Mouse (Mus musculus): ENCODE measurements at regions not wholly inside any gene's neighbourhood (a gene's known extent, or its start where the extent isn't known, plus 50 kb on each side); places are given as distances from the start of the nearest gene placed in this dataset.

DNA sequence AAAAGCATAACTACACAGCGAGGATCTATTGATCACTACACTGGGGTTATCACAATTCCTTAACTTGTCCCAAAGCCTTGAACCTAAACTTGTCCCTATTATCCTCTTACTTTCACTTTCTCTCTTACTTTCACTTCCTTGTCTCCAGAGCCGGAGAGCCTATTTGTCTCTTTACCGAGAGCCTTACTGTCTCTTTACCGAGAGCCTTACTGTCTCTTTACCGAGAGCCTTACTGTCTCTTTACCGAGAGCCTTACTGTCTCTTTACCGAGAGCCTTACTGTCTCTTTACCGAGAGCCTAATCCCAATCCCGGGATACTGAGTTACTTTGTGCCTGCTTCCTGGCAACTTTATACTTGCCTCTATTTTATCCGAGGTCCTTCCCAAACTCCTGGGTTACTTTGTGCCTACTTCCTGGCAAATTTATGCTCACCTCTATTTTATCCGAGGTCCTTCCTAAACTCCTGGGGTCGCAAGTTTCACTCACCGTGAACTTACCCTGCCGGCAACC lies 335.3 kb upstream of the Ccng1 start:
- DNase-seq (ENCODE audit: low spot score in 2 of 2) = peak; percentile 2 to 8

- no peak for DNase-seq (ENCODE audit: low spot score in 2 of 2)
These were observed 308.5 kb upstream of the Ccng1 start for GRCm38 (mm10) chr11:41063570-41063969.

GRCm38 (mm10) chr11:41057796-41058195 lies 302.7 kb upstream of the Ccng1 start:
- DNase-seq (ENCODE audit: low spot score in 2 of 2) = no peak

GRCm38 (mm10) chr11:41030018-41030417 lies 274.9 kb upstream of the Ccng1 start:
- no peak for DNase-seq (ENCODE audit: low spot score in 2 of 2)

DNA sequence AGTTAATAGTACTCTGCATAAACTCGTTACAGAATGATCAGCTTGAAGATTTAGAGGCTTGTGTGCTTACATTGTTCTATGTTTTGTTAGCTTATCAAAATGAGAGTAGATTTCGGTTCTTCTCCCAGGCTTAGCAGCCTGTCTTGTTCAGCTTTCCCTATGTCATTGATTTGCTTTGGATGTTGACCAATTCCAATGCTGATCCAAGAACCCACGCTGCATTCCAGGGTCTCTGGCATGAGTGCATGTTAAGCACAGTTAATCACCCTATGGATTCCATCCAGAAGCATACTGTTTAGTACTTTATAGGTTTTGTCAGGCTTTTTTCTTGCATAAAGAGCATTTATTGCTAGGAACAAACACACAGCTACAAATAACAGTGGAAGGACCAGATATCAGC lies 255.0 kb upstream of the Ccng1 start:
- DNase-seq (ENCODE audit: low spot score in 2 of 2) = no peak

DNA sequence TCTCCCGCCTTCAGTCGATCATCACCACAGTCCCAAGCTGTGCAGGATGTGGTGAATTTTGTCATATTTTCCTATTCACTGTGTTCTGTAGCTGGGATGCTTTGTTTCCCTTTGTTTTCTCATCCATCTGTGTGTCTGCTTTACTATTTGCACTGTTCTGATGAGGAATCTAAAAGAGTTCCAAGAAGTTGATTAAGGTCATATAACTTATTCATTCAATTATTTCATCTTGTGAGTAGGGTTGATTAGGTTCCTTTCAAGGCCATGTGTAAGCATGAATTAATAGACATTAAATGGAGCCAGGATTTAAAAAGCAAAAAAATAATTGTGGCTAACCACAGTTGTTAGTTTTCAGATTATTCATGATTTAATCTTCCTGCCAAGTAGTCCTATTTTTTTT lies 217.7 kb upstream of the Ccng1 start:
- no peak for DNase-seq (ENCODE audit: low spot score in 2 of 2)

GRCm38 (mm10) chr11:40927168-40927567 lies 172.1 kb upstream of the Ccng1 start:
- peak; percentile 64 to 89 for DNase-seq (ENCODE audit: low spot score in 2 of 2)

DNA sequence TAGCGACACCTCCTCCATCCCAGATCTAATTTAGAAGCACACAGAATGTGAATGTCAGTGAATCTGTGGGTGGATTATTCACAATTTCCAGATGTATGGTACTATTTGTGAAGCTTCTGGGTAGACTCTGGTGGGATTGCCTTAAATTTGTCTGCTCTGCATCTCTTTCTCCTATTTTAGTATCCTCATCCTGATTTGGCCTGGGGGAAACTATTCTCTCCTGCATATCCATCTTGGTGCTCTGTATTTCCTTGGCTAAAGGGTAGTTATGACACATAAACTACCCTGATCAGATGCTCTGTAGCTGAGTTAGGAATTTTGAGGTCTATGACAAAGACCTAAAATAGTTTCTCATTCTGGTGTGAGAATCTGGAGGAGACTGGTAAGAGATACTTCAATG lies 136.4 kb upstream of the Ccng1 start:
- DNase-seq (ENCODE audit: low spot score in 2 of 2) = peak in 1 of 2 experiments; percentile 50

GRCm38 (mm10) chr11:40884509-40884908 lies 129.4 kb upstream of the Ccng1 start:
- no peak for DNase-seq (ENCODE audit: low spot score in 2 of 2)

DNA sequence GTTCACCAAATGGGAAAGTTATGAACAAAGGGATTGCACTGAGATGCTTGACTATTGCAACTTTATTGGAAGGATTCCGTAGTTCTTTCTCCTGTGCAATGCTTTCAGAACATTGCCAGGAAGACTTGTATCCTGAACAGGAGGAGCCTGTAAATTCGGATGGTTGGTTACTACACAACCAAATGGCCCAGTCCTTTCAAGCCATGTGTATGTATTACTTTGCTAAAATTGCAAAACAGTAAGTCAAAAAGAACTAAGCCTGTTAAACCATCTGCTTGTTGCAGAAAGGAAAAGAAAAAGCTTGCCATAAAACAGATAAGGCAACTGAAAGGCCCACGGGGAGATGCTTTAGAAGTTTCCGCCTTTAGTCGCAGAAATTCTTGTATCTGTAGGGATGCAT lies 124.5 kb upstream of the Ccng1 start:
- DNase-seq (ENCODE audit: low spot score in 2 of 2) = no peak

- DNase-seq (ENCODE audit: low spot score in 2 of 2) = no peak
These were observed 117.9 kb upstream of the Ccng1 start for GRCm38 (mm10) chr11:40873002-40873401.

GRCm38 (mm10) chr11:40865694-40866093 lies 110.6 kb upstream of the Ccng1 start:
- peak; percentile 75 to 93 for DNase-seq (ENCODE audit: low spot score in 2 of 2)

DNA sequence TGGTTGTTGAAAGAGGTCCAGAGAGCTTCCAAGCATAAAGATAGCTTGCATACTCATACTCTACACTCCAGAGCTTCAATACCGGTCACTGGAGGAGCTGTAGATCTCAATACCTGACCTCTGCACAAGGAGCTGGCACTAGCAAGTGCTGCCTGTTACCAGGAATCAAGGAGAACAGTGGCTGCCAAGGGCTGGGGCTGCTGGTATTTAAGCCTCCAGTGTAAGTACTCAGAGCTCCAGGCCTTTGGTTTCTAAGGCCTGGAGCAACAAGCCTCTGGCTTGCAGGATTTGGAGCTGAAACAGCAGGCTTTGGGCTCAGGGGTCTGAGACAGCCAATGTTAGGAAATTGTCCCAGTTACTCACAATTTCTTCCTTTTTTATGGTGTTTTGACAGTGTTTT lies 96.2 kb upstream of the Ccng1 start:
- no peak for DNase-seq (ENCODE audit: low spot score in 2 of 2)

DNA sequence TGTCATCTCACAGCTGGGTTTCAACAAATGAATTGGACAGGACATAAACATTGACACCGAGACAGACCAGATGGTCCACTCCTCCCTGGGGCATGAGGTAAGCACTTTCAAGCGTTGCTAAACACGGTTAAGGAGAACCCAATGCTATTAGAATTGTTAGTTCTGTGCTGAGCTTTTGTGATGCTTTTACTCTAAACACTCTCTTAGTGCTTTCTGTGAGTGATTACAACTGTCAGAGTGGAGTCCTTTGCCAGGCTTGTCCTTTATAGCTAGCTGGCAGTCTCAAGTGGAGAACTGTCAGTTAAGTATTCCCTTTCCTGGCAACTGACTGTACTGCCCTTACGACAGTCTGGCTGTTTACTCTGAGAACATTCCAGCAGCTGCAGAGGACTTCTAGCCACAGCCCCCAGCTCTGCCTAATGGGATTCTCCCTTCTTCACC lies 95.6 kb upstream of the Ccng1 start:
- DNase-seq (ENCODE audit: low spot score in 2 of 2) = no peak

- no peak for DNase-seq (ENCODE audit: low spot score in 2 of 2)
These were observed 91.5 kb upstream of the Ccng1 start for GRCm38 (mm10) chr11:40846586-40846985.

DNA sequence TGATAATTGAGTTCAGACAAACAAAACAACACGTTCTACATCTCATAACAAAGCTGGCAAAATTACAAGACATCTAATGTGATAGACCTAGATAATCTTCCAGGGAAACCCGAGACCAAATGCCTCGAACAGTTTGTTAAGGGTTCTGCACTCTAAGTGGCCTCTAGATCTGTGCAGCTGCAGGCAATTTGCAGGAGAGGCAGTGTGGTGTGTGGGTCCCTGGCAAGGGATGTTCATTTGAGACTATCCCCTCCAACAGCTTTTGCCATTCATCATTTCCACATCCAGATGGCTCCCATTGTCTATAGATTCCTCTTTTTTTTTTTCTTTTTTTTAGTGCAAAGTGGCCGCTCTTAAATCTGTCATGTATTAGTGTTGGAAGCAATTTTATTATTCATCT lies 80.3 kb upstream of the Ccng1 start:
- no peak for DNase-seq (ENCODE audit: low spot score in 2 of 2)

Data from frontal cortex, postnatal 36 days (tissue).